Mouse (Mus musculus) fibroblast of lung, adult 2 months (primary cell): ENCODE data around the gene Nup62.
A peak's percentile ranks its signal among the peaks of the same experiment; 100 is the strongest.

Experiments
- DNase-seq: peaks from one replicate; pipeline ENCODE4 v3.0.0-alpha.2; 2011; ENCODE audit warnings: low read depth

Nup62 gene

GRCm38 (mm10) chr7:44849416-44850111 lies 33.7 kb downstream of the Nup62 start:
- DNase-seq, result peak; percentile 81

- no peak for DNase-seq
Observed at GRCm38 (mm10) chr7:44850146-44850545, 34.3 kb downstream of the Nup62 start.

GRCm38 (mm10) chr7:44850789-44851624 lies 35.1 kb downstream of the Nup62 start:
- no peak for DNase-seq

- DNase-seq, result no peak
Observed at GRCm38 (mm10) chr7:44851625-44852234, 35.8 kb downstream of the Nup62 start.

- DNase-seq, result no peak
Observed at GRCm38 (mm10) chr7:44852259-44853027, 36.6 kb downstream of the Nup62 start.

GRCm38 (mm10) chr7:44853065-44853464 lies 37.2 kb downstream of the Nup62 start:
- no peak for DNase-seq

GRCm38 (mm10) chr7:44853596-44854355 lies 37.9 kb downstream of the Nup62 start:
- DNase-seq, result no peak

GRCm38 (mm10) chr7:44854356-44855031 lies 38.6 kb downstream of the Nup62 start:
- DNase-seq, result peak; percentile 58

- DNase-seq, result no peak
Observed at GRCm38 (mm10) chr7:44855036-44855435, 39.1 kb downstream of the Nup62 start.

GRCm38 (mm10) chr7:44856265-44856916 lies 40.5 kb downstream of the Nup62 start:
- no peak for DNase-seq

- peak; percentile 62 for DNase-seq
Observed at GRCm38 (mm10) chr7:44857042-44857552, 41.2 kb downstream of the Nup62 start, which contains the start of gene Pnkp. Pnkp (plus strand) TSS chr7:44857139.

GRCm38 (mm10) chr7:44857905-44858304 lies 42.0 kb downstream of the Nup62 start:
- DNase-seq, result no peak

GRCm38 (mm10) chr7:44859896-44860295 lies 44.0 kb downstream of the Nup62 start:
- no peak for DNase-seq

- DNase-seq, result peak; percentile 31
Observed at GRCm38 (mm10) chr7:44860576-44861428, 44.9 kb downstream of the Nup62 start.

GRCm38 (mm10) chr7:44861429-44861816 lies 45.5 kb downstream of the Nup62 start:
- no peak for DNase-seq

GRCm38 (mm10) chr7:44862434-44862833 lies 46.5 kb downstream of the Nup62 start:
- DNase-seq, result no peak

GRCm38 (mm10) chr7:44863210-44863609 lies 47.3 kb downstream of the Nup62 start:
- DNase-seq, result no peak

- DNase-seq, result no peak
Observed at GRCm38 (mm10) chr7:44863982-44864494, 48.1 kb downstream of the Nup62 start.
